Mouse (Mus musculus): ENCODE measurements around the gene Izumo2. TPM values are rescaled to one million over a fixed set of nuclear protein-coding genes. Genes with fewer than 3 reads are reported as not detected.
"Not testable (repeated sequence)": the region's sequence is repeated elsewhere in the genome, so short reads cannot be mapped to it uniquely, and the experiment has no call there.

Izumo2 gene
- polyA plus RNA-seq, 1 experiment = not detected

DNA sequence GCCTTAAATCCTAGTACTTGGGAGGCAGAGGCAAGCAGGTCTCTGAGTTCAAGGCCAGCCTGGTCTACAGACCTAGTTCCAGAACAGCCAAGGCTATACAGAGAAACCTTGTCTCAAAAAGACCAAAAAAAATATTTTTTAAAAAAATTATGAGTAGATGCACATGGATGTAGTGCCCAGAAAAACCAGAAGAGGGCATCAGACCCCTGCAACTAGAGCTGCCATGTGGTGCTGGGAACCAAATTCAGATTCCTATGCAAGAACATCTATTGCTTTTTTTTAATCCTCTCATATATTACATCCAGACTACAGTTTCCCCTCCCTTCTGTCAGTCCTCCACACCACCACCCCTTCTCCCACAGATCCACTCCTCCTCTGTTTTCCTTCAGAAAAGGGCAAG lies 2.2 kb upstream of the Izumo2 start:
- Histone ChIP-seq H3K4me1 (ENCODE audit: control insufficient read depth, insufficient read depth, insufficient read length) (no peaks in the 10 kb centered on the region), H3K4me3 (ENCODE audit: extremely low read depth, insufficient read depth, insufficient read length) (no peak overlapping the region), H3K36me3 (ENCODE audit: control insufficient read depth, insufficient read depth, low read length) (no peaks in the 10 kb centered on the region), H3K27ac (ENCODE audit: insufficient read depth, low read length) (no peak overlapping the region), H3K27me3 (ENCODE audit: control insufficient read depth, insufficient read depth, low read length) (no peaks in the 10 kb centered on the region)
- TF ChIP-seq CTCF (IDR thresholded peaks at IDR 0.05; ENCODE audit: extremely low read depth, insufficient read depth, insufficient read length, insufficient replicate concordance) (no peak), POLR2A (IDR thresholded peaks at IDR 0.05; ENCODE audit: low read depth, low read length) (no peak)
- DNase-seq (ENCODE audit: low read depth in 1 of 2, low spot score in 2 of 2) = no peak

DNA sequence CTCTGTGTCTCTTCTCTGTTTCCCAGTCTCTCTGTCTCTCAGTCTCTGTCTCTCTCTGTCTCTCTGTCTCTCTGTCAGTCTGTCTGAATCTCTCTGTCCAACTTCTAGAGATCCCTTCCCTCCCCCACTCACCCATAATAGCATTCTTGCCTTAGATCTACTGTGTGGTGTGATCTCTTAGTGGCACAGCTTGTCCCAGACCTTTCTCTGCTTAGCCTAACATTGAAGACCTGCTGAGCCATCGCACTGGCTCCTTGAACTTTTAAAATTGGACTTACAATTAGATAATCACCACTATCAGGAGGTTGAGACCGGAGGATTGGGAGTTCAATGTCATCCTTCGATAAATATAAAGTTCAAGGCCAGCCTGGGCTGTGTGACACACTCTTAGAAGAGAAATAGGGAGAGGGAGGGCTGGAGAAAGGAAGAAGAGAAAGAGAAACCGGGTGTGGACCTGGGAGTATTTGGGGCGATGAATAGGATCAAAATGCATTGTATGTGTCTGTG lies 1.3 kb upstream of the Izumo2 start:
- WGBS = 87% methylated on average over 5 of the region's 5 CpGs
- no peaks in the 10 kb centered on the region for H3K36me3 ChIP-seq (ENCODE audit: control insufficient read depth, insufficient read depth, low read length)
- TF ChIP-seq POLR2A (IDR thresholded peaks at IDR 0.05; ENCODE audit: low read depth, low read length) (no peak), CTCF (IDR thresholded peaks at IDR 0.05; ENCODE audit: extremely low read depth, insufficient read depth, insufficient read length, insufficient replicate concordance) (no peak)
- no peak for DNase-seq (ENCODE audit: low read depth in 1 of 2, low spot score in 2 of 2)
- H3K27me3 ChIP-seq (ENCODE audit: control insufficient read depth, insufficient read depth, low read length) = no peaks in the 10 kb centered on the region
- no peaks in the 10 kb centered on the region for H3K4me1 ChIP-seq (ENCODE audit: control insufficient read depth, insufficient read depth, insufficient read length)
- no peak overlapping the region for H3K27ac ChIP-seq (ENCODE audit: insufficient read depth, low read length)
- H3K4me3 ChIP-seq (ENCODE audit: extremely low read depth, insufficient read depth, insufficient read length) = no peak overlapping the region

DNA sequence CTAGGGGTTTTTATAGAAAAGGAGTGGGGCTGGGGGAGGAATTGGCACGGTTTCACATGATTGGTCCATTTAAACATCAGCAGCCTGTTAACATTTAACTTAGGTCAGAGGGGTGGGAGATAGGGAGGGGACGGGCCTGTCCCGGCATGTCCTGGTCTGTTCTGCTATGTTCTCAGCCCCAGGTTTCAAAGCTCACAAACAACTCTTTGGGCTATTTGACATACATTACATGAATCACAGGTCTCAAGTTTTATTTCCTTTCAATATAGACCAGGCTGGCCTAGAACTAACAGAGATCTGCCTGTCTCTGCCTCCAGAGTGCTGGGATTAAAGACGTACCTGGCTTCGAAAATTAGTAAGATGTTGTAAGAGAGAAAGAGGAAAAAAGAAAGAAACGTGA lies 449 bp upstream of the Izumo2 start:
- H3K4me1 ChIP-seq (ENCODE audit: control insufficient read depth, insufficient read depth, insufficient read length); H3K27ac ChIP-seq (ENCODE audit: insufficient read depth, low read length); H3K27me3 ChIP-seq (ENCODE audit: control insufficient read depth, insufficient read depth, low read length); DNase-seq (ENCODE audit: low read depth in 1 of 2, low spot score in 2 of 2); H3K36me3 ChIP-seq (ENCODE audit: control insufficient read depth, insufficient read depth, low read length); H3K4me3 ChIP-seq (ENCODE audit: extremely low read depth, insufficient read depth, insufficient read length): not testable (repeated sequence)
- 87% methylated on average over 6 of the region's 6 CpGs for WGBS

- no peak overlapping the region for H3K27ac ChIP-seq (ENCODE audit: insufficient read depth, low read length)
- no peaks in the 10 kb centered on the region for H3K36me3 ChIP-seq (ENCODE audit: control insufficient read depth, insufficient read depth, low read length)
- no peaks in the 10 kb centered on the region for H3K4me1 ChIP-seq (ENCODE audit: control insufficient read depth, insufficient read depth, insufficient read length)
- H3K4me3 ChIP-seq (ENCODE audit: extremely low read depth, insufficient read depth, insufficient read length) = no peak overlapping the region
- TF ChIP-seq POLR2A (IDR thresholded peaks at IDR 0.05; ENCODE audit: low read depth, low read length) = no peak
- no peak for TF ChIP-seq CTCF (IDR thresholded peaks at IDR 0.05; ENCODE audit: extremely low read depth, insufficient read depth, insufficient read length, insufficient replicate concordance)
- 83% methylated on average over 5 of the region's 5 CpGs for WGBS
- H3K27me3 ChIP-seq (ENCODE audit: control insufficient read depth, insufficient read depth, low read length) = no peaks in the 10 kb centered on the region
- DNase-seq (ENCODE audit: low read depth in 1 of 2, low spot score in 2 of 2) = no peak
These were observed 1.3 kb downstream of the Izumo2 start for GRCm38 (mm10) chr7:44709881-44710280.

- no peaks in the 10 kb centered on the region for H3K36me3 ChIP-seq (ENCODE audit: control insufficient read depth, insufficient read depth, low read length)
- no peaks in the 10 kb centered on the region for H3K27me3 ChIP-seq (ENCODE audit: control insufficient read depth, insufficient read depth, low read length)
- no peak overlapping the region for H3K4me3 ChIP-seq (ENCODE audit: extremely low read depth, insufficient read depth, insufficient read length)
- H3K27ac ChIP-seq (ENCODE audit: insufficient read depth, low read length) = no peak overlapping the region
- DNase-seq (ENCODE audit: low read depth in 1 of 2, low spot score in 2 of 2) = no peak
- no peaks in the 10 kb centered on the region; the same call in 1 of the 2 replicates for H3K4me1 ChIP-seq (ENCODE audit: control insufficient read depth, insufficient read depth, insufficient read length)
- TF ChIP-seq CTCF (IDR thresholded peaks at IDR 0.05; ENCODE audit: extremely low read depth, insufficient read depth, insufficient read length, insufficient replicate concordance) (no peak), POLR2A (IDR thresholded peaks at IDR 0.05; ENCODE audit: low read depth, low read length) (no peak)
- WGBS = 78% methylated on average over 5 of the region's 5 CpGs
These were observed 13.5 kb downstream of the Izumo2 start for GRCm38 (mm10) chr7:44722058-44722457.

- no peak overlapping the region for H3K27ac ChIP-seq (ENCODE audit: insufficient read depth, low read length)
- H3K4me1 ChIP-seq (ENCODE audit: control insufficient read depth, insufficient read depth, insufficient read length) = no peaks in the 10 kb centered on the region; the same call in 1 of the 2 replicates
- TF ChIP-seq POLR2A (IDR thresholded peaks at IDR 0.05; ENCODE audit: low read depth, low read length) (no peak), CTCF (IDR thresholded peaks at IDR 0.05; ENCODE audit: extremely low read depth, insufficient read depth, insufficient read length, insufficient replicate concordance) (peak; percentile 24; the same call in 1 of the 2 replicates)
- WGBS = 25% methylated on average over 7 of the region's 7 CpGs
- H3K27me3 ChIP-seq (ENCODE audit: control insufficient read depth, insufficient read depth, low read length) = no peaks in the 10 kb centered on the region
- no peak overlapping the region for H3K4me3 ChIP-seq (ENCODE audit: extremely low read depth, insufficient read depth, insufficient read length)
- no peaks in the 10 kb centered on the region for H3K36me3 ChIP-seq (ENCODE audit: control insufficient read depth, insufficient read depth, low read length)
- DNase-seq (ENCODE audit: low read depth in 1 of 2, low spot score in 2 of 2) = peak in 1 of 2 experiments; percentile 14
These were observed 15.8 kb downstream of the Izumo2 start for GRCm38 (mm10) chr7:44724316-44724715.

DNA sequence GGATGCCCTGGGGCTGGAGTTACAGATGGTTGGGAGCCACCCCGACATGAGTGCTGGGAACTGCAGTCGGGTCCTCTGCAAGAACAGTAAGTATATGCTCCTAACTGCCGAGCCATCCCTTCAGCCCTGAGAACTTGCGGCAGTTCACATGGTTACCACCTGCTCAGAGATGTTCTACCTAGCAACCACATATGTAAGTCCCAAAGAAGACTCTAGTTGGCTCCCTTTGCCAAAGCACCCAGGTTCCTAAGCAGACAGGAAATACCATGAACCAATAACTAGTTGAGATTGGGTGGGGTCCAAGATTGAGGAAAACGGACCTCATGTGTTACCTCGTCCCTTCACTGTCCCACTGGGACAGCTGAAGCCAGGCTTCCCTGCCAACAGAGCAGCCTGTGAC lies 17.8 kb downstream of the Izumo2 start:
- Histone ChIP-seq H3K27ac (ENCODE audit: insufficient read depth, low read length) (peak overlapping the region; percentile 77), H3K4me3 (ENCODE audit: extremely low read depth, insufficient read depth, insufficient read length) (no peak overlapping the region), H3K36me3 (ENCODE audit: control insufficient read depth, insufficient read depth, low read length) (no peaks in the 10 kb centered on the region), H3K4me1 (ENCODE audit: control insufficient read depth, insufficient read depth, insufficient read length) (no peaks in the 10 kb centered on the region; the same call in 1 of the 2 replicates), H3K27me3 (ENCODE audit: control insufficient read depth, insufficient read depth, low read length) (no peaks in the 10 kb centered on the region)
- 37% methylated on average over 6 of the region's 6 CpGs for WGBS
- peak; percentile 6; the same call in 1 of the 2 replicates for TF ChIP-seq POLR2A (IDR thresholded peaks at IDR 0.05; ENCODE audit: low read depth, low read length)
- no peak for TF ChIP-seq CTCF (IDR thresholded peaks at IDR 0.05; ENCODE audit: extremely low read depth, insufficient read depth, insufficient read length, insufficient replicate concordance)
- DNase-seq (ENCODE audit: low read depth in 1 of 2, low spot score in 2 of 2) = peak; percentile 23 to 69

Data from spleen, adult 2 months (tissue).